Mouse (Mus musculus) cerebellum, adult 11-12 months (tissue): ENCODE data around the gene Lcn12.
A peak's percentile ranks its signal among the peaks of the same experiment; 100 is the strongest.

Source experiments
- DNase-seq: peaks from one replicate; pipeline ENCODE4 v3.0.0; 2022

Lcn12 gene

GRCm38 (mm10) chr2:25458911-25459310 lies 34.8 kb downstream of the Lcn12 start:
- DNase-seq, result peak; percentile 70

- peak; percentile 73 for DNase-seq
Measured at GRCm38 (mm10) chr2:25457022-25457896, 36.5 kb downstream of the Lcn12 start.

- no peak for DNase-seq
Measured at GRCm38 (mm10) chr2:25456205-25456953, 37.3 kb downstream of the Lcn12 start, which contains the start of gene Clic3. Clic3 (plus strand) TSS chr2:25456838.

GRCm38 (mm10) chr2:25452951-25453350 lies 40.8 kb downstream of the Lcn12 start:
- DNase-seq, result no peak

GRCm38 (mm10) chr2:25450853-25451647 lies 42.7 kb downstream of the Lcn12 start:
- no peak for DNase-seq

- peak; percentile 35 for DNase-seq
Measured at GRCm38 (mm10) chr2:25442682-25443081, 51.0 kb downstream of the Lcn12 start.

GRCm38 (mm10) chr2:25441067-25441466 lies 52.6 kb downstream of the Lcn12 start:
- peak; percentile 61 for DNase-seq
